Mouse (Mus musculus): ENCODE results near the gene Slco6c1. TPM values are rescaled to one million over a fixed set of nuclear protein-coding genes. Genes with fewer than 3 reads are reported as not detected.

Slco6c1 gene
- 0.04 TPM in 1 of 2 replicates, not detected in the other for polyA plus RNA-seq (2012; rRNA removed)

- TF ChIP-seq POLR2A (IDR thresholded peaks at IDR 0.05; ENCODE audit: extremely low read depth, insufficient read depth, low read length) (no peak), CTCF (IDR thresholded peaks at IDR 0.05; ENCODE audit: extremely low read depth, insufficient read depth, low read length) (no peak)
- Histone ChIP-seq H3K4me1 (ENCODE audit: control insufficient read depth, insufficient read depth, low read length) (no peaks in the 10 kb centered on the region), H3K4me3 (ENCODE audit: insufficient read depth, low read length) (no peak within 1 kb of the TSS)
Measured at GRCm38 (mm10) chr1:97128201-97128600, at the start of gene Slco6c1. TSS of gene Slco6c1 (minus strand) at chr1:97128301.

GRCm38 (mm10) chr1:97038982-97039381 lies 89.1 kb downstream of the Slco6c1 start:
- Histone ChIP-seq H3K4me3 (ENCODE audit: insufficient read depth, low read length) (no peak overlapping the region), H3K4me1 (ENCODE audit: control insufficient read depth, insufficient read depth, low read length) (no peaks in the 10 kb centered on the region)
- TF ChIP-seq POLR2A (IDR thresholded peaks at IDR 0.05; ENCODE audit: extremely low read depth, insufficient read depth, low read length) (no peak), CTCF (IDR thresholded peaks at IDR 0.05; ENCODE audit: extremely low read depth, insufficient read depth, low read length) (no peak)

More at GRCm38 (mm10) chr1:97128201-97128600, at the start of gene Slco6c1:
- H3K27ac ChIP-seq (ENCODE audit: insufficient read depth, low read length), result no peak within 1 kb of the TSS

GRCm38 (mm10) chr1:97038548-97038947 lies 89.6 kb downstream of the Slco6c1 start:
- TF ChIP-seq POLR2A (IDR thresholded peaks at IDR 0.05; ENCODE audit: extremely low read depth, insufficient read depth, low read length) (no peak), CTCF (IDR thresholded peaks at IDR 0.05; ENCODE audit: extremely low read depth, insufficient read depth, low read length) (peak; percentile 40; the same call in 1 of the 2 replicates)
- Histone ChIP-seq H3K4me1 (ENCODE audit: control insufficient read depth, insufficient read depth, low read length) (no peaks in the 10 kb centered on the region), H3K4me3 (ENCODE audit: insufficient read depth, low read length) (no peak overlapping the region), H3K27ac (ENCODE audit: insufficient read depth, low read length) (no peak overlapping the region)

More at GRCm38 (mm10) chr1:97038982-97039381, 89.1 kb downstream of the Slco6c1 start:
- H3K27ac ChIP-seq (ENCODE audit: insufficient read depth, low read length), result no peak overlapping the region

- no peaks in the 10 kb centered on the region for H3K4me1 ChIP-seq (ENCODE audit: control insufficient read depth, insufficient read depth, low read length)
- H3K27ac ChIP-seq (ENCODE audit: insufficient read depth, low read length), result no peak overlapping the region
- H3K4me3 ChIP-seq (ENCODE audit: insufficient read depth, low read length), result no peak overlapping the region
- TF ChIP-seq POLR2A (IDR thresholded peaks at IDR 0.05; ENCODE audit: extremely low read depth, insufficient read depth, low read length), result no peak
- TF ChIP-seq CTCF (IDR thresholded peaks at IDR 0.05; ENCODE audit: extremely low read depth, insufficient read depth, low read length), result no peak
Measured at GRCm38 (mm10) chr1:97037955-97038354, 90.1 kb downstream of the Slco6c1 start.

- H3K4me3 ChIP-seq (ENCODE audit: insufficient read depth, low read length), result no peak overlapping the region
- H3K27ac ChIP-seq (ENCODE audit: insufficient read depth, low read length), result no peak overlapping the region
- H3K4me1 ChIP-seq (ENCODE audit: control insufficient read depth, insufficient read depth, low read length), result no peaks in the 10 kb centered on the region
- TF ChIP-seq POLR2A (IDR thresholded peaks at IDR 0.05; ENCODE audit: extremely low read depth, insufficient read depth, low read length) (no peak), CTCF (IDR thresholded peaks at IDR 0.05; ENCODE audit: extremely low read depth, insufficient read depth, low read length) (no peak)
Measured at GRCm38 (mm10) chr1:97021388-97021787, 106.7 kb downstream of the Slco6c1 start.

GRCm38 (mm10) chr1:97019404-97019803 lies 108.7 kb downstream of the Slco6c1 start:
- Histone ChIP-seq H3K4me1 (ENCODE audit: control insufficient read depth, insufficient read depth, low read length) (no peaks in the 10 kb centered on the region), H3K27ac (ENCODE audit: insufficient read depth, low read length) (no peak overlapping the region), H3K4me3 (ENCODE audit: insufficient read depth, low read length) (no peak overlapping the region)
- no peak for TF ChIP-seq CTCF (IDR thresholded peaks at IDR 0.05; ENCODE audit: extremely low read depth, insufficient read depth, low read length)
- no peak for TF ChIP-seq POLR2A (IDR thresholded peaks at IDR 0.05; ENCODE audit: extremely low read depth, insufficient read depth, low read length)

- Histone ChIP-seq H3K4me3 (ENCODE audit: insufficient read depth, low read length) (no peak overlapping the region), H3K27ac (ENCODE audit: insufficient read depth, low read length) (no peak overlapping the region), H3K4me1 (ENCODE audit: control insufficient read depth, insufficient read depth, low read length) (no peaks in the 10 kb centered on the region)
- TF ChIP-seq CTCF (IDR thresholded peaks at IDR 0.05; ENCODE audit: extremely low read depth, insufficient read depth, low read length), result peak; percentile 57; the same call in 1 of the 2 replicates
- no peak for TF ChIP-seq POLR2A (IDR thresholded peaks at IDR 0.05; ENCODE audit: extremely low read depth, insufficient read depth, low read length)
Measured at GRCm38 (mm10) chr1:97018978-97019377, 109.1 kb downstream of the Slco6c1 start.
